Mouse (Mus musculus) CH12.LX (cell line): ENCODE data around the gene Fam172a. TPM values are rescaled to one million over a fixed set of nuclear protein-coding genes. Genes with fewer than 3 reads are reported as not detected.
A peak's percentile ranks its signal among the peaks of the same experiment; 100 is the strongest.

Experiments
- DNase-seq: peaks from one replicate; pipeline ENCODE4 v3.0.0-alpha.2; 2013; ENCODE audit errors: extremely low read depth
- H3K27ac ChIP-seq: 2 replicates; pipeline ENCODE4 v1.5.1; 2012; ENCODE audit warnings: low read depth, mild to moderate bottlenecking, control low read depth, moderate library complexity; ENCODE audit not compliant: insufficient read depth
- H3K27me3 ChIP-seq: replicated peaks from 2 replicates; pipeline ENCODE3; 2012; ENCODE audit warnings: inconsistent platforms
- H3K36me3 ChIP-seq, 2 experiments: replicated peaks in 1 of 2; 2 replicates each; pipeline versions ENCODE3 to v1.6.1; 2012; ENCODE audit warnings: inconsistent platforms in 1 of 2, low read length in 1 of 2, mild to moderate bottlenecking in 1 of 2, mixed read lengths in 1 of 2, moderate library complexity in 1 of 2; ENCODE audit not compliant: control insufficient read depth in 1 of 2, insufficient read depth in 1 of 2
- H3K4me1 ChIP-seq, 2 experiments: 2 replicates each; pipeline ENCODE4 v1.6.1; 2012; ENCODE audit warnings: inconsistent platforms in 1 of 2, moderate library complexity in 1 of 2; ENCODE audit not compliant: insufficient read depth in 2 of 2, control insufficient read depth in 1 of 2
- H3K4me2 ChIP-seq: 2 replicates; pipeline ENCODE4 v1.6.1; 2012; ENCODE audit warnings: low read depth, mild to moderate bottlenecking, control low read depth; ENCODE audit not compliant: poor library complexity, insufficient read depth, severe bottlenecking
- H3K4me3 ChIP-seq, 3 experiments: fragments of 150-350 bp in 1 of 3; sonication (generic) in 1 of 3; replicated peaks in 1 of 3; 2 replicates each; pipeline versions ENCODE3 to v1.5.1; 2011 to 2012; ENCODE audit warnings: low read depth in 2 of 3, low read length in 2 of 3, mild to moderate bottlenecking in 2 of 3, moderate library complexity in 2 of 3, control low read depth in 1 of 3, improper control_type of control experiment in 1 of 3, inconsistent platforms in 1 of 3, mixed read lengths in 1 of 3; ENCODE audit not compliant: poor library complexity in 1 of 3
- H3K79me2 ChIP-seq: replicated peaks from 2 replicates; pipeline ENCODE4 v1.6.1; 2012; ENCODE audit warnings: mild to moderate bottlenecking, moderate library complexity; ENCODE audit not compliant: control insufficient read depth, poor library complexity, insufficient read depth, severe bottlenecking; ENCODE audit errors: extremely low read depth
- H3K9ac ChIP-seq: 2 replicates; pipeline ENCODE4 v1.6.1; 2012; ENCODE audit warnings: low read depth, mild to moderate bottlenecking, control low read depth, moderate library complexity; ENCODE audit not compliant: insufficient read depth
- H3K9me3 ChIP-seq: replicated peaks from 2 replicates; pipeline ENCODE3; 2012; ENCODE audit warnings: low read length, inconsistent platforms, mixed read lengths
- CTCF ChIP-seq, 2 experiments: IDR thresholded peaks in 1 of 2; conservative IDR thresholded peaks in 1 of 2; 2 replicates each; pipeline ENCODE4 v1.5.1; 2011 to 2012; ENCODE audit warnings: low read depth in 2 of 2, low read length in 2 of 2, improper control_type of control experiment in 1 of 2, inconsistent platforms in 1 of 2, mild to moderate bottlenecking in 1 of 2, moderate library complexity in 1 of 2
- HCFC1 ChIP-seq: IDR thresholded peaks from 2 replicates; pipeline ENCODE4 v1.6.1; 2012; ENCODE audit warnings: low read depth, mild to moderate bottlenecking, inconsistent platforms, low read length, improper control_type of control experiment
- JUND ChIP-seq: conservative IDR thresholded peaks from 2 replicates; pipeline ENCODE4 v1.6.1; 2011; ENCODE audit warnings: low read depth, low read length, improper control_type of control experiment
- KAT2A ChIP-seq: IDR thresholded peaks from 2 replicates; pipeline ENCODE4 v1.6.1; 2012; ENCODE audit warnings: low read length, improper control_type of control experiment, inconsistent platforms; ENCODE audit not compliant: insufficient replicate concordance
- MAFK ChIP-seq: IDR thresholded peaks from 2 replicates; pipeline ENCODE4 v1.6.1; 2011; ENCODE audit warnings: low read length, improper control_type of control experiment; ENCODE audit not compliant: insufficient replicate concordance
- MEF2A ChIP-seq: IDR thresholded peaks from 2 replicates; pipeline ENCODE4 v1.6.1; 2014; ENCODE audit warnings: low read depth, mild to moderate bottlenecking, inconsistent platforms, low read length, improper control_type of control experiment, borderline replicate concordance
- MXI1 ChIP-seq: IDR thresholded peaks from 2 replicates; pipeline ENCODE4 v1.6.1; 2011; ENCODE audit warnings: mild to moderate bottlenecking, low read depth, low read length, improper control_type of control experiment
- POLR2A ChIP-seq: IDR thresholded peaks from 2 replicates; pipeline ENCODE4 v1.6.1; 2011; ENCODE audit warnings: low read depth, mild to moderate bottlenecking, improper control_type of control experiment, low read length
- RAD21 ChIP-seq: IDR thresholded peaks from 2 replicates; pipeline ENCODE4 v1.6.1; 2011; ENCODE audit warnings: low read depth, mild to moderate bottlenecking, low read length, improper control_type of control experiment, moderate library complexity
- SIN3A ChIP-seq: IDR thresholded peaks from 2 replicates; pipeline ENCODE4 v1.6.1; 2012; ENCODE audit warnings: low read length, improper control_type of control experiment, inconsistent platforms
- TBP ChIP-seq: conservative IDR thresholded peaks from 2 replicates; pipeline ENCODE4 v1.6.1; 2011; ENCODE audit warnings: low read depth, low read length, improper control_type of control experiment
- UBTF ChIP-seq: IDR thresholded peaks from 2 replicates; pipeline ENCODE4 v1.6.1; 2012; ENCODE audit warnings: low read depth, mild to moderate bottlenecking, inconsistent platforms, low read length, improper control_type of control experiment, moderate library complexity
- ZKSCAN1 ChIP-seq: IDR thresholded peaks from 2 replicates; pipeline ENCODE4 v1.6.1; 2012; ENCODE audit warnings: low read depth, inconsistent platforms, low read length, improper control_type of control experiment, borderline replicate concordance
- ZNF384 ChIP-seq: IDR thresholded peaks from 2 replicates; pipeline ENCODE4 v1.6.1; 2012; ENCODE audit warnings: low read depth, low read length, improper control_type of control experiment, inconsistent platforms
- dilution Hi-C: fragments of 300-500 bp; cut with MboI; formaldehyde crosslinking; loops from 2 replicates; pipeline ENCODE4 v1.14.3; 2020; ENCODE audit warnings: low sequenced_read_pairs; ENCODE audit not compliant: extremely low pct_unique_long_range_greater_than_20kb, extremely low pct_ligation_motif_present
- in situ Hi-C: fragments of 300-500 bp; cut with MboI; formaldehyde crosslinking; loops from 3 replicates; pipeline ENCODE4 v1.14.3; 2019; ENCODE audit warnings: low sequenced_read_pairs, low pct_ligation_motif_present, low pct_unique_long_range_greater_than_20kb, mixed read lengths
- polyA plus RNA-seq: library from polyadenylated mRNA; unstranded; fragments of >175 nt; gene quantifications from 2 replicates; pipeline ENCODE4 v1.2.1, GENCODE M21; 2012; ENCODE audit warnings: low read depth; ENCODE audit not compliant: insufficient read length
- total RNA-seq, 2 experiments: library from RNA; depleted of rRNA; stranded (reverse); fragments of 300-350 nt in 1 of 2; fragments of >200 nt in 1 of 2; gene quantifications; 2 replicates each; pipeline ENCODE4 v1.2.3; 2012 to 2014

Gene Fam172a
- total and polyA plus RNA-seq, 3 experiments, result 12.2 to 24.7 (median 16.9) TPM

DNA sequence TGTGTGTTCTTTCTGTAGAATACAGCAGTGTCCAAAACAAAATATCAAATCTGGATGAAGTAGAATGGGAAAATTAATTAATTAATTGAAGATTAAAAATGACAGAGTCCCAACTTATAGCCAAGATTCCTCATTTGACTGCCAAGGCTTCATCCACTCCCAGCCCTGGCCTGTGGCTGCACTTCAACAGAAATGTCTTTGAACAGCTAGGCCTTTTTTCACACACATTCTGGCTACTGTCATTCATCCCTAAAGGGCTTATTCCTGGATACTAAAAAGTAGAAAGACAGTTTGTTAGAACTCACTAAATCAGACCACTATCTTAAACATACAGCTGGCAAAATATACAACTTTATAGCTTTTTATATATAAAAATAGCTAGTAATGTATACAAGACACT, 388.9 kb downstream of the Fam172a start:
- DNase-seq, result no peak
- Histone ChIP-seq H3K36me3 (no peaks in the 10 kb centered on the region), H3K27me3 (no peaks in the 10 kb centered on the region)
- TF ChIP-seq MAFK (no peak), TBP (no peak)
- TF ChIP-seq, all 38 proteins: peak for 0
- no peaks in the 10 kb centered on the region for H3K4me1 ChIP-seq
- H3K27ac ChIP-seq, result no peak overlapping the region
- in situ Hi-C loops, result no loop called here
- no peak overlapping the region for H3K4me2 ChIP-seq
- no peaks in the 10 kb centered on the region for H3K79me2 ChIP-seq
- no peaks in the 10 kb centered on the region for H3K9me3 ChIP-seq
- dilution Hi-C loops, result no loop called here
- no peak overlapping the region for H3K4me3 ChIP-seq
- no peak overlapping the region for H3K9ac ChIP-seq

DNA sequence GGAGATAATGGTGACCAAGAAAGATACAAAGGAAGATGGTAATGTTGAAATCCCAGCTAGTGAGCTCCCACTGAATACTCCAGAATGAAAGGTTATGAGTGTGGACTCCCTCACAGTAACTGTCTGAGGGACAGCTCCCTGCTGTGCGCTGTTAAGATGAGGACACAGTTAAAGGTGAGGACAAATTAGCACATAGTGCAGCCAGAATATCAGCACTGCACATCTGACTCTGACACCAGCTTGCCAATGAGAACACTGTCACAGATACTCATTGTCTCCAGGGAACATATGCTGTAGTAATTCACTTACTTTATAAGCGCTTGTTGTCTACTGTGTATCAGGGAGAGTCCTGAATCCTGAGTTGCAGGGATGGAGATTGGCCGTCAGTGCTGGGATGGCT, 390.1 kb downstream of the Fam172a start:
- DNase-seq, result no peak
- no peak overlapping the region for H3K4me2 ChIP-seq
- H3K27me3 ChIP-seq, result no peaks in the 10 kb centered on the region
- TF ChIP-seq CTCF (conservative IDR thresholded peaks at IDR 0.05 in 1 of 2, IDR thresholded peaks at IDR 0.05 in 1 of 2; ENCODE audit: low read depth in 2 of 2, low read length in 2 of 2), result no peak
- TF ChIP-seq SIN3A, result no peak
- no peak for TF ChIP-seq HCFC1
- TF ChIP-seq ZNF384, result no peak
- no peak for TF ChIP-seq MEF2A
- TF ChIP-seq MAFK, result no peak
- TF ChIP-seq ZKSCAN1, result no peak
- no peak for TF ChIP-seq POLR2A
- TF ChIP-seq MXI1, result no peak
- no peak for TF ChIP-seq KAT2A
- no peak for TF ChIP-seq JUND
- no peak overlapping the region for H3K4me3 ChIP-seq
- no peaks in the 10 kb centered on the region for H3K36me3 ChIP-seq
- dilution Hi-C loops, result no loop called here
- no peak overlapping the region for H3K9ac ChIP-seq
- no peaks in the 10 kb centered on the region for H3K9me3 ChIP-seq
- H3K27ac ChIP-seq, result no peak overlapping the region
- H3K79me2 ChIP-seq, result no peaks in the 10 kb centered on the region
- in situ Hi-C loops, result no loop called here
- H3K4me1 ChIP-seq, result no peaks in the 10 kb centered on the region

DNA sequence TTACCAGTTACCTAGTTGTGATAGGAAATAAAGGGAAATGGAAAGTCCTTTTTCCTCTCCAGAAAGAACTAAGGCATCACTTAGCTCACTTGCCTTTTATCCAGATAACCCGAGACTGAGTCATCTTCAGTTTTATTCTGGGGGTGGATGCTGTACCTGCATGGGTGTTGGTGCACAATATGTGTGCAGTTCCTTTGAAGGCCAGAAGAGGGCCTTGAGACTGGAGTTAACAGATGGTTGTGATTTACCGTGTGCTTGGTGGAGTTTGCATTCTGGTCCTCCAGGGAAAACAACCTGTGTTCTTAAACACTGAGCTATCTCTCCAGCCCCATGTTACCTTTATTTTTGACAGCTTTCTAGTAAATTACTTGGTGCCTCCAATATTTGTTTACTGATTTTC, 392.5 kb downstream of the Fam172a start:
- Histone ChIP-seq H3K4me3 (no peak overlapping the region), H3K4me2 (no peak overlapping the region), H3K27ac (no peak overlapping the region), H3K9me3 (no peaks in the 10 kb centered on the region), H3K27me3 (no peaks in the 10 kb centered on the region), H3K4me1 (no peaks in the 10 kb centered on the region), H3K9ac (no peak overlapping the region), H3K79me2 (no peaks in the 10 kb centered on the region), H3K36me3 (no peaks in the 10 kb centered on the region)
- dilution Hi-C loops (no loop called here), in situ Hi-C loops (no loop called here)
- no peak for DNase-seq
- peak in 1 of 2 experiments; percentile 14; a peak in 2 of 4 replicates for TF ChIP-seq CTCF (conservative IDR thresholded peaks at IDR 0.05 in 1 of 2, IDR thresholded peaks at IDR 0.05 in 1 of 2; ENCODE audit: low read depth in 2 of 2, low read length in 2 of 2)
- TF ChIP-seq RAD21, result no peak
- no peak for TF ChIP-seq UBTF
